Mouse (Mus musculus): Measurements from ENCODE around the gene Nln. TPM values are rescaled to one million over a fixed set of nuclear protein-coding genes. Genes with fewer than 3 reads are reported as not detected.

Gene Nln
- polyA plus RNA-seq, 1 experiment, result 57.6 TPM

DNA sequence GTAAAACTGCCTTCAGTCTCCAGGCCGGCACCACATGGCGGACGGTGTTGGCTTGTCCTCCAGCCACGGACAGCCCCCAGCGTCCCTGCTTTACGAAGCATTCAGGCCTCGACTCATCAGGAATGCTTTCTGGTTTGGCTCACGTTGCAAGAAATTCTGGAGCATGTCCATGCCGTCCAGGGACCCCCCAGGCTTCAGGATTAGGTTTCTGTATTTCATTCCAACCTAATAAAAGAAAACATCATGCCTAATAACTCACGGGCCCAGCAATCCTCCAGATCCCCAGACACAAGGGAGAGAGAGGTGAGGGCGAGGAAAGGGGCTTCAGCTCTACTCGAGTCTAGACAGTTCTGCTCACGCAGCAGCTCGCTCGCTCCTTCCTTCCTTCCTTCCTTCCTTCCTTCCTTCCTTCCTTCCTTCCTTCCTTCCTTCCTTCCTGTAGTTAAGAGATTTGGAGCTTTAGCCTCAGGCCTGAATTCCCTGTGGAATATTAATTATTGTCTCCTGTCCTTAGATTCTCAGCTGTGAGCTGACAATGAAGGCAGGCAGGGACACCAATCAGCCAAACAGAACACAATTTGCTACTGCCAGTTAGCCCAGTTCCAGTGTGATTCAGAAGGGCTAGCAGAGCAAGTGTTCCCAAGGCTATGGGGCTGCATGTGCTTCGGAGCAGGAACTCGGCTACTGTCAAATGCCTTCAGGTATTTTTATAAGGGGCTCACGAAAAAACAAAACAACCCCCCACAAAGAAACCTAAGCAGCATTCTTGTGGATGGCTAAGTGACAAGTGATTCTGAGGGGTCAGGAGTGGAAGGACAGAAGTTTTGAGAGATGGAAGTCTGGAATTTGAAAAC, 84.3 kb downstream of the Nln start:
- Histone ChIP-seq H3K36me3 (ENCODE audit: control insufficient read depth, insufficient read depth, low read length, poor library complexity, severe bottlenecking) (no peaks in the 10 kb centered on the region), H3K4me3 (ENCODE audit: low read depth, low read length) (no peak overlapping the region), H3K27me3 (ENCODE audit: control insufficient read depth, insufficient read depth, low read length, poor library complexity, severe bottlenecking) (no peaks in the 10 kb centered on the region), H3K9ac (ENCODE audit: low read depth, poor library complexity, severe bottlenecking) (no peak overlapping the region), H3K9me3 (replicated peaks; ENCODE audit: control insufficient read depth, insufficient read depth, low read length, poor library complexity, severe bottlenecking) (no peaks in the 10 kb centered on the region), H3K27ac (ENCODE audit: insufficient read depth, low read length) (no peak overlapping the region), H3K4me1 (ENCODE audit: control insufficient read depth, insufficient read depth, low read length) (no peaks in the 10 kb centered on the region)
- no peak for TF ChIP-seq POLR2A (IDR thresholded peaks at IDR 0.05; ENCODE audit: insufficient read depth, low read length)
- no peak for TF ChIP-seq EP300 (IDR thresholded peaks at IDR 0.05; ENCODE audit: insufficient read depth, low read depth, low read length)
- no peak for TF ChIP-seq CTCF (IDR thresholded peaks at IDR 0.05; ENCODE audit: low read depth, low read length)

- no peak for TF ChIP-seq POLR2A (IDR thresholded peaks at IDR 0.05; ENCODE audit: insufficient read depth, low read length)
- no peak for TF ChIP-seq CTCF (IDR thresholded peaks at IDR 0.05; ENCODE audit: low read depth, low read length)
- no peak for TF ChIP-seq EP300 (IDR thresholded peaks at IDR 0.05; ENCODE audit: insufficient read depth, low read depth, low read length)
- Histone ChIP-seq H3K9ac (ENCODE audit: low read depth, poor library complexity, severe bottlenecking) (no peak overlapping the region), H3K4me1 (ENCODE audit: control insufficient read depth, insufficient read depth, low read length) (no peaks in the 10 kb centered on the region), H3K4me3 (ENCODE audit: low read depth, low read length) (no peak overlapping the region), H3K27ac (ENCODE audit: insufficient read depth, low read length) (no peak overlapping the region), H3K27me3 (ENCODE audit: control insufficient read depth, insufficient read depth, low read length, poor library complexity, severe bottlenecking) (no peaks in the 10 kb centered on the region), H3K36me3 (ENCODE audit: control insufficient read depth, insufficient read depth, low read length, poor library complexity, severe bottlenecking) (no peaks in the 10 kb centered on the region), H3K9me3 (replicated peaks; ENCODE audit: control insufficient read depth, insufficient read depth, low read length, poor library complexity, severe bottlenecking) (no peaks in the 10 kb centered on the region)
These were observed 85.1 kb downstream of the Nln start for GRCm38 (mm10) chr13:104024275-104024674.

GRCm38 (mm10) chr13:104023356-104023911, 86.0 kb downstream of the Nln start:
- TF ChIP-seq POLR2A (IDR thresholded peaks at IDR 0.05; ENCODE audit: insufficient read depth, low read length), result no peak
- TF ChIP-seq CTCF (IDR thresholded peaks at IDR 0.05; ENCODE audit: low read depth, low read length), result no peak
- no peak for TF ChIP-seq EP300 (IDR thresholded peaks at IDR 0.05; ENCODE audit: insufficient read depth, low read depth, low read length)
- Histone ChIP-seq H3K36me3 (ENCODE audit: control insufficient read depth, insufficient read depth, low read length, poor library complexity, severe bottlenecking) (no peaks in the 10 kb centered on the region), H3K27me3 (ENCODE audit: control insufficient read depth, insufficient read depth, low read length, poor library complexity, severe bottlenecking) (no peaks in the 10 kb centered on the region), H3K4me3 (ENCODE audit: low read depth, low read length) (no peak overlapping the region), H3K27ac (ENCODE audit: insufficient read depth, low read length) (no peak overlapping the region), H3K9me3 (replicated peaks; ENCODE audit: control insufficient read depth, insufficient read depth, low read length, poor library complexity, severe bottlenecking) (no peaks in the 10 kb centered on the region), H3K9ac (ENCODE audit: low read depth, poor library complexity, severe bottlenecking) (no peak overlapping the region), H3K4me1 (ENCODE audit: control insufficient read depth, insufficient read depth, low read length) (no peaks in the 10 kb centered on the region)

- Histone ChIP-seq H3K27ac (ENCODE audit: insufficient read depth, low read length) (no peak overlapping the region), H3K27me3 (ENCODE audit: control insufficient read depth, insufficient read depth, low read length, poor library complexity, severe bottlenecking) (no peaks in the 10 kb centered on the region), H3K4me3 (ENCODE audit: low read depth, low read length) (no peak overlapping the region), H3K4me1 (ENCODE audit: control insufficient read depth, insufficient read depth, low read length) (no peaks in the 10 kb centered on the region), H3K9ac (ENCODE audit: low read depth, poor library complexity, severe bottlenecking) (no peak overlapping the region), H3K9me3 (replicated peaks; ENCODE audit: control insufficient read depth, insufficient read depth, low read length, poor library complexity, severe bottlenecking) (no peaks in the 10 kb centered on the region), H3K36me3 (ENCODE audit: control insufficient read depth, insufficient read depth, low read length, poor library complexity, severe bottlenecking) (no peaks in the 10 kb centered on the region)
- no peak for TF ChIP-seq EP300 (IDR thresholded peaks at IDR 0.05; ENCODE audit: insufficient read depth, low read depth, low read length)
- TF ChIP-seq CTCF (IDR thresholded peaks at IDR 0.05; ENCODE audit: low read depth, low read length), result no peak
- TF ChIP-seq POLR2A (IDR thresholded peaks at IDR 0.05; ENCODE audit: insufficient read depth, low read length), result no peak
These were observed 90.8 kb downstream of the Nln start for GRCm38 (mm10) chr13:104018466-104019076.

GRCm38 (mm10) chr13:104015246-104016105, 93.9 kb downstream of the Nln start:
- H3K27ac ChIP-seq (ENCODE audit: insufficient read depth, low read length), result no peak overlapping the region
- no peaks in the 10 kb centered on the region for H3K36me3 ChIP-seq (ENCODE audit: control insufficient read depth, insufficient read depth, low read length, poor library complexity, severe bottlenecking)
- no peaks in the 10 kb centered on the region for H3K4me1 ChIP-seq (ENCODE audit: control insufficient read depth, insufficient read depth, low read length)
- H3K9me3 ChIP-seq (replicated peaks; ENCODE audit: control insufficient read depth, insufficient read depth, low read length, poor library complexity, severe bottlenecking), result no peaks in the 10 kb centered on the region
- TF ChIP-seq CTCF (IDR thresholded peaks at IDR 0.05; ENCODE audit: low read depth, low read length), result no peak
- TF ChIP-seq POLR2A (IDR thresholded peaks at IDR 0.05; ENCODE audit: insufficient read depth, low read length), result no peak
- no peak for TF ChIP-seq EP300 (IDR thresholded peaks at IDR 0.05; ENCODE audit: insufficient read depth, low read depth, low read length)
- no peak overlapping the region for H3K4me3 ChIP-seq (ENCODE audit: low read depth, low read length)
- H3K27me3 ChIP-seq (ENCODE audit: control insufficient read depth, insufficient read depth, low read length, poor library complexity, severe bottlenecking), result no peaks in the 10 kb centered on the region
- no peak overlapping the region for H3K9ac ChIP-seq (ENCODE audit: low read depth, poor library complexity, severe bottlenecking)

Data from ES-Bruce4 (cell line).